In the genomic region with DNA sequence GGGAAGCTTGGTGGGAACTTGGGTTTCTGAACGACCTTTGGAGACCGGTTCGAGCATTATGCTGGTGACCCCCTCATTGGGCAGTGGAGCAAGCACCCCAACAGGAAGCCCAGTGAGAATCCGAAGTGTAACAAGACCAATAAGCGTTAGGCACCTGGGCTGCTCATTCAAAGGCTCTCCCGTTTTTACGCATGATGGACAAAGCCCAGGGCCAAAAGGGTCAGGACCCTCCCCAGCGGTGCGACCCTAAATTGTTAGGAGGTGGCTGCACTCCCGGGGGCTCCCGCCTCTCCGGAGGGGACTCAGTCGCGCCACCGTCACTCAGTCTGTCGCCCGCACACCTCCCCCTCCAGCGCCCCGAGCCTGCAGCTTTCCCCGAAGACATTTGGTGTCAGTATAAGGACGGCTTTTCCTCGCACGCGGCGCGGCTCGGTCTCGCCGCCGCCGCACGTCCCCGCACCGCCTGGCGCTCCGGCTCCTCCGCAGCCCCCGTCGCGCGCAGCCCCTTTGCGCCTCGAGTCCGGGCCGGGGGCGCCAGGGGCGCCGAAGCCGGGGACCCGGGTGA, we compare ENCODE assay signal across 9 mouse cellular contexts. TPM values are rescaled to one million over a fixed set of nuclear protein-coding genes. Genes with fewer than 3 reads are reported as not detected.
DNase-seq lines count a peak whose midpoint lies in the region; ATAC-seq and TF ChIP-seq lines count a peak whose summit lies in the region.
"Had no signal": no experiment of that assay in that cellular context is flagged by ENCODE, and none has a peak within 500 bp of the region (broad histone marks: within the 10 kb centered on the region; RNA-seq: fewer than 3 reads in every experiment).

TSS of gene Cacna1i (plus strand) at position 388 of the 565 bp plus-strand sequence.

- WGBS in cerebellum, adult 2 months = under 1% methylated on average over 50 of the region's 50 CpGs
- under 1% methylated on average over 50 of the region's 50 CpGs for WGBS in forebrain, embryonic 15.5 days

- intact Hi-C loops in left cerebral cortex, postnatal 25 days (cut with DNase I) = loop anchor here (5.0 kb wide), 3 partner anchors 245 to 405 kb away; no protein-coding TSS in a partner anchor

- H3K36me3 ChIP-seq in forebrain, embryonic 15.5 days = no peaks in the 10 kb centered on the region

- H3K4me3 ChIP-seq in cerebellum, adult 2 months (replicated peaks; ENCODE audit: insufficient read depth, low read depth, low read length) = peak within 1 kb of the TSS; percentile 79
- peak within 1 kb of the TSS; percentile 54 for H3K4me3 ChIP-seq in forebrain, embryonic 15.5 days

- H3K9me3 ChIP-seq in forebrain, embryonic 15.5 days = no peaks in the 10 kb centered on the region

- H3K27ac ChIP-seq in cerebellum, adult 2 months (ENCODE audit: insufficient read depth, low read length) = peak within 1 kb of the TSS; percentile 85
- no peak within 1 kb of the TSS; the same call in 1 of the 2 replicates for H3K27ac ChIP-seq in forebrain, embryonic 15.5 days (replicated peaks)
- H3K27ac ChIP-seq: liver, embryonic 14.5 days had no signal

- H3K9ac ChIP-seq in forebrain, embryonic 15.5 days (replicated peaks) = peak within 1 kb of the TSS; percentile 63
- H3K9ac ChIP-seq: liver, embryonic 14.5 days had no signal

- peak; percentile 53; the same call in 1 of the 2 replicates for TF ChIP-seq CTCF in cerebellum, adult 2 months (IDR thresholded peaks at IDR 0.05; ENCODE audit: borderline replicate concordance, insufficient read depth, low read depth, low read length)

- peak within 1 kb of the TSS; percentile 82 for H3K4me2 ChIP-seq in forebrain, embryonic 15.5 days (replicated peaks)

- no peak for TF ChIP-seq POLR2A in cerebellum, adult 2 months (IDR thresholded peaks at IDR 0.05; ENCODE audit: borderline replicate concordance, insufficient read depth, low read length)

- peak; percentile 78 for ATAC-seq in forebrain, embryonic 15.5 days (replicated peaks)
- no peak for ATAC-seq in neutrophil, adult 5-6 weeks (ENCODE audit: extremely low read depth, insufficient number of reproducible peaks, low FRiP score, poor library complexity, severe bottlenecking)

- H3K27me3 ChIP-seq in cerebellum, adult 2 months (ENCODE audit: control insufficient read depth, insufficient read depth, low read length) = no peaks in the 10 kb centered on the region
- H3K27me3 ChIP-seq in forebrain, embryonic 15.5 days = peaks cover 48% of the 10 kb centered on the region

- DNase-seq in layer of hippocampus, adult 11-12 months (ENCODE audit: low spot score) = peak; percentile 51
- DNase-seq in layer of hippocampus, adult 9-10 months (ENCODE audit: low spot score) = no peak
- peak; percentile 84 for DNase-seq in cerebellum, adult 2 months
- peak; percentile 65 to 76 for DNase-seq in left cerebral cortex, postnatal 25 days (ENCODE audit: low spot score in 2 of 2)
- no peak for DNase-seq in urinary bladder, postnatal 25 days (ENCODE audit: low spot score)
- DNase-seq in thymus, postnatal 36 days = no peak

- H3K4me1 ChIP-seq in cerebellum, adult 2 months (ENCODE audit: control insufficient read depth, insufficient read depth, low read length) = peaks cover 23% of the 10 kb centered on the region
- H3K4me1 ChIP-seq in forebrain, embryonic 15.5 days = peaks cover 14% of the 10 kb centered on the region; the same call in 1 of the 2 replicates

RNA-seq across cellular contexts. Expression of gene Cacna1i, which starts in this region (rescaled TPM):
- polyA plus RNA-seq in cerebellum, adult 2 months (2012; rRNA removed) = 20.8 and 22.0 TPM in 2 replicates
- 0.50 and 0.57 TPM in 2 replicates for polyA plus RNA-seq in forebrain, embryonic 15.5 days (2015; fragmentation: Nextera tagmentation; extraction: Ambion mirVana)
- total RNA-seq in left cerebral cortex, postnatal 25 days (2021) = 10 to 100 TPM; 77.1 to 79.3 TPM
- 33.5 and 35.0 TPM in 2 replicates for total RNA-seq in neutrophil, adult 5-6 weeks (2017)

Comparison
In these comparisons a context has a peak if more than half of its experiments do, and no peak if none do; other contexts are left out.
1. RNA of gene Cacna1i (polyA plus RNA-seq): 20.8 to 22.0 TPM in cerebellum, adult 2 months; 0.50 to 0.57 TPM in forebrain, embryonic 15.5 days; every median in the first group is over 10 times any median in the second.
2. DNase-seq: peak in layer of hippocampus, adult 11-12 months (single experiment), cerebellum, adult 2 months (2 of 2) and left cerebral cortex, postnatal 25 days (2 of 2); none in layer of hippocampus, adult 9-10 months (single experiment), urinary bladder, postnatal 25 days (single experiment) and thymus, postnatal 36 days (0 of 2).
3. Peak in ATAC-seq, H3K4me3 ChIP-seq, H3K9ac ChIP-seq and H3K4me2 ChIP-seq in forebrain, embryonic 15.5 days; RNA of the gene not detected or under 1 TPM.